11 mouse cellular contexts compared by ENCODE assay signal in genomic region chr7:110625489-110625888, GRCm38 (mm10). TPM values are rescaled to one million over a fixed set of nuclear protein-coding genes. Genes with fewer than 3 reads are reported as not detected.
DNase-seq lines count a peak whose midpoint lies in the region; ATAC-seq and TF ChIP-seq lines count a peak whose summit lies in the region.
"Had no signal": no experiment of that assay in that cellular context is flagged by ENCODE, and none has a peak within 500 bp of the region (broad histone marks: within the 10 kb centered on the region; RNA-seq: fewer than 3 reads in every experiment).

No protein-coding gene starts in this region.

- peaks cover 11% of the 10 kb centered on the region; the same call in 1 of the 2 replicates for H3K4me1 ChIP-seq in kidney, adult 2 months (ENCODE audit: control insufficient read depth, insufficient read depth, low read length)
- H3K4me1 ChIP-seq in spleen, adult 2 months (ENCODE audit: control insufficient read depth, insufficient read depth, insufficient read length): peaks cover 13% of the 10 kb centered on the region
- H3K4me1 ChIP-seq in stomach, embryonic 16.5 days (ENCODE audit: control insufficient read depth, insufficient read depth, low read length): peaks cover 13% of the 10 kb centered on the region

- ATAC-seq in CD4-positive, CD25-positive, alpha-beta regulatory T cell, adult 4 months: no peak
- ATAC-seq in stomach, embryonic 16.5 days (ENCODE audit: insufficient read depth, low FRiP score): no peak
- ATAC-seq: Patski had no signal

- peak; percentile 18 for DNase-seq in CD4-positive, CD25-positive, alpha-beta regulatory T cell, adult 2 months (ENCODE audit: low read depth, low spot score)
- peak; percentile 41 for DNase-seq in kidney, adult 2 months
- DNase-seq in kidney, adult 11 months: no peak
- no peak for DNase-seq in spleen, adult 2 months (ENCODE audit: low read depth in 1 of 2, low spot score in 2 of 2)
- no peak for DNase-seq in spleen, postnatal 10 days (ENCODE audit: low spot score in 2 of 2)
- no peak for DNase-seq in left cerebral cortex, postnatal 10 days (ENCODE audit: extremely low spot score in 1 of 2, low spot score in 2 of 2)
- DNase-seq: cerebellum, postnatal 36 days; gastrocnemius, postnatal 36 days had no signal

- no peaks in the 10 kb centered on the region for H3K27me3 ChIP-seq in kidney, adult 2 months (replicated peaks; ENCODE audit: control insufficient read depth, insufficient read depth, low read length)
- peaks cover 20% of the 10 kb centered on the region for H3K27me3 ChIP-seq in spleen, adult 2 months (ENCODE audit: control insufficient read depth, insufficient read depth, low read length)
- peaks cover 13% of the 10 kb centered on the region; the same call in 1 of the 2 replicates for H3K27me3 ChIP-seq in stomach, embryonic 16.5 days (ENCODE audit: control insufficient read depth, insufficient read depth, low read length)
- H3K27me3 ChIP-seq: Patski had no signal

- 0 out of 2 replicates have a peak overlapping the region, but pooled peaks have one; percentile 35 for H3K4me2 ChIP-seq in stomach, embryonic 16.5 days (ENCODE audit: low read depth, low read length)

- H3K9me3 ChIP-seq in stomach, embryonic 16.5 days (replicated peaks; ENCODE audit: control insufficient read depth, low read length): no peaks in the 10 kb centered on the region

- intact Hi-C loops in left cerebral cortex, postnatal 10 days (cut with DNase I): loop anchor here (10.0 kb wide), 1 partner anchor 461 kb away; no protein-coding TSS in a partner anchor

- H3K9ac ChIP-seq in stomach, embryonic 16.5 days (ENCODE audit: low read length): no peak overlapping the region

- TF ChIP-seq POLR2A in kidney, adult 2 months (IDR thresholded peaks at IDR 0.05; ENCODE audit: low read depth, low read length): no peak
- no peak for TF ChIP-seq POLR2A in spleen, adult 2 months (IDR thresholded peaks at IDR 0.05; ENCODE audit: low read depth, low read length)

- no peak overlapping the region for H3K4me3 ChIP-seq in kidney, adult 2 months (ENCODE audit: insufficient read depth, low read depth, low read length)
- peak overlapping the region; percentile 32; the same call in 1 of the 2 replicates for H3K4me3 ChIP-seq in spleen, adult 2 months (ENCODE audit: extremely low read depth, insufficient read depth, insufficient read length)
- H3K4me3 ChIP-seq in stomach, embryonic 16.5 days (replicated peaks; ENCODE audit: low read length): no peak overlapping the region

- H3K36me3 ChIP-seq in kidney, adult 2 months (ENCODE audit: control insufficient read depth, insufficient read depth, low read length): no peaks in the 10 kb centered on the region
- no peaks in the 10 kb centered on the region for H3K36me3 ChIP-seq in spleen, adult 2 months (ENCODE audit: control insufficient read depth, insufficient read depth, low read length)
- H3K36me3 ChIP-seq in stomach, embryonic 16.5 days (ENCODE audit: control insufficient read depth, insufficient read depth, low read length): no peaks in the 10 kb centered on the region

- H3K27ac ChIP-seq in kidney, adult 2 months (ENCODE audit: insufficient read depth, low read depth, low read length): no peak overlapping the region
- no peak overlapping the region for H3K27ac ChIP-seq in spleen, adult 2 months (ENCODE audit: insufficient read depth, low read length)
- no peak overlapping the region for H3K27ac ChIP-seq in stomach, embryonic 16.5 days (ENCODE audit: low read length)

- WGBS in kidney, adult 2 months: 68% methylated on average over 10 of the region's 10 CpGs
- WGBS in spleen, adult 2 months: 34% methylated on average over 10 of the region's 10 CpGs
- WGBS in stomach, embryonic 16.5 days: 68% methylated on average over 10 of the region's 10 CpGs

- no peak for TF ChIP-seq CTCF in kidney, adult 2 months (conservative IDR thresholded peaks at IDR 0.05; ENCODE audit: insufficient read depth, insufficient read length, low read depth, low read length)
- no peak for TF ChIP-seq CTCF in spleen, adult 2 months (IDR thresholded peaks at IDR 0.05; ENCODE audit: extremely low read depth, insufficient read depth, insufficient read length, insufficient replicate concordance)

RNA-seq across cellular contexts. Expression of gene Adm, which starts 2.0 kb away (rescaled TPM):
- polyA plus RNA-seq in CD4-positive, CD25-positive, alpha-beta regulatory T cell, adult 4 months (2017; shearing (Covaris generic)): not detected
- polyA plus RNA-seq in kidney, adult 2 months (2012; rRNA removed): 12.0 and 13.2 TPM in 2 replicates
- 3.5 and 5.4 TPM in 2 replicates for polyA plus RNA-seq in spleen, adult 2 months (2012; rRNA removed)
- polyA plus RNA-seq in stomach, embryonic 16.5 days (2015; fragmentation: Nextera tagmentation; extraction: Ambion mirVana): 4.1 and 4.6 TPM in 2 replicates
- total RNA-seq in left cerebral cortex, postnatal 10 days (2021): 1 to 10 TPM; 1.5 to 3.4 TPM
- polyA plus RNA-seq: Patski had no signal

RNA-seq across cellular contexts. Expression of gene Sbf2, which starts 10.8 kb away (rescaled TPM):
- polyA plus RNA-seq in CD4-positive, CD25-positive, alpha-beta regulatory T cell, adult 4 months (2017; shearing (Covaris generic)): 1 to 10 TPM; 1.2 to 3.1 TPM
- polyA plus RNA-seq in kidney, adult 2 months (2012; rRNA removed): 23.3 and 24.9 TPM in 2 replicates
- polyA plus RNA-seq in spleen, adult 2 months (2012; rRNA removed): 5.0 and 5.5 TPM in 2 replicates
- polyA plus RNA-seq in stomach, embryonic 16.5 days (2015; fragmentation: Nextera tagmentation; extraction: Ambion mirVana): 28.4 and 31.6 TPM in 2 replicates
- 10 to 100 TPM; 78.8 to 81.4 TPM for total RNA-seq in left cerebral cortex, postnatal 10 days (2021)

Comparison
In these comparisons a context has a peak if more than half of its experiments do, and no peak if none do; other contexts are left out.
1. DNase-seq: peak in CD4-positive, CD25-positive, alpha-beta regulatory T cell, adult 2 months (single experiment) and kidney, adult 2 months (single experiment); none in kidney, adult 11 months (single experiment), spleen, adult 2 months (0 of 2), spleen, postnatal 10 days (0 of 2) and left cerebral cortex, postnatal 10 days (0 of 2).